Mouse (Mus musculus) testis, postnatal 10 days (tissue): Measurements from ENCODE around the gene C77080.
"Not testable (repeated sequence)": the region's sequence is repeated elsewhere in the genome, so short reads cannot be mapped to it uniquely, and the experiment has no call there.

Experiments
- DNase-seq: peaks from one replicate; pipeline ENCODE4 v3.0.0; 2021; ENCODE audit warnings: low spot score

C77080 gene

GRCm38 (mm10) chr4:129218569-129219175, 42.5 kb downstream of the C77080 start:
- no peak for DNase-seq

GRCm38 (mm10) chr4:129212486-129212885, 48.7 kb downstream of the C77080 start:
- not testable (repeated sequence) for DNase-seq

- DNase-seq = no peak
Observed at GRCm38 (mm10) chr4:129211461-129211860, 49.7 kb downstream of the C77080 start.

- DNase-seq = peak; percentile 56
Observed at GRCm38 (mm10) chr4:129209504-129209903, 51.7 kb downstream of the C77080 start.

- DNase-seq = no peak
Observed at GRCm38 (mm10) chr4:129206792-129207191, 54.4 kb downstream of the C77080 start.

GRCm38 (mm10) chr4:129204655-129205054, 56.5 kb downstream of the C77080 start:
- DNase-seq = no peak

GRCm38 (mm10) chr4:129197514-129197913, 63.7 kb downstream of the C77080 start:
- no peak for DNase-seq

GRCm38 (mm10) chr4:129194280-129194679, 66.9 kb downstream of the C77080 start:
- peak; percentile 36 for DNase-seq

GRCm38 (mm10) chr4:129191691-129192090, 69.5 kb downstream of the C77080 start:
- DNase-seq = no peak

- DNase-seq = no peak
Observed at GRCm38 (mm10) chr4:129190538-129190937, 70.7 kb downstream of the C77080 start.

GRCm38 (mm10) chr4:129189542-129190519, 71.4 kb downstream of the C77080 start, which contains the start of the genes S100pbp and Yars:
Gene S100pbp, minus strand, starts transcription at chr4:129189727.
Gene Yars, plus strand, starts transcription at chr4:129189760.
- peak; percentile 99 for DNase-seq

GRCm38 (mm10) chr4:129188803-129189541, 72.2 kb downstream of the C77080 start:
- peak; percentile 80 for DNase-seq

GRCm38 (mm10) chr4:129188041-129188659, 73.1 kb downstream of the C77080 start:
- no peak for DNase-seq

- no peak for DNase-seq
Observed at GRCm38 (mm10) chr4:129179560-129179959, 81.6 kb downstream of the C77080 start.

GRCm38 (mm10) chr4:129172529-129172928, 88.7 kb downstream of the C77080 start:
- no peak for DNase-seq
